Mouse (Mus musculus) embryo, embryonic 11.5 days (tissue): ENCODE data around the gene Apbb2.

ENCODE experiments used
- DNase-seq: peaks from one replicate; pipeline ENCODE4 v3.0.0-alpha.2; 2012; ENCODE audit warnings: low read depth, low spot score

The Apbb2 gene

DNA sequence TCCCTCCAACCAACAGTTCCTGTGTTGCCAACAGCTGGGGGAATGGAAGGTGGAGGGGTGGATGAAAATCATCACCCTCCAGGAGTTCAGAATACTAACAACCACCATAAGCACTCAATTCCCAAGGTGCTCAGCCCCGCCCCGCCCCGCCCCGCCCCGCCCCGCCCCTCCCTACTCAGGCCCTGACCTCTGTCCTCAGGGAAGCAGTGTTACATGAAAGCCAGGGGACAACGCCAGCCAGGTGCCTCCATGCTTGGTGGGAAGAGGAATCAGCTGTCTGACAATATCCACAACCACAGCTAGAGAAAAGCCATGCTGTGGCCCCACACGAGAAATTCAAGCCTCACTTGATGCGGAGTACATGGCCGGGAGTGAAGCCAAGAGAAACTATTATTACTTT lies 276.7 kb downstream of the Apbb2 start:
- DNase-seq = no peak

DNA sequence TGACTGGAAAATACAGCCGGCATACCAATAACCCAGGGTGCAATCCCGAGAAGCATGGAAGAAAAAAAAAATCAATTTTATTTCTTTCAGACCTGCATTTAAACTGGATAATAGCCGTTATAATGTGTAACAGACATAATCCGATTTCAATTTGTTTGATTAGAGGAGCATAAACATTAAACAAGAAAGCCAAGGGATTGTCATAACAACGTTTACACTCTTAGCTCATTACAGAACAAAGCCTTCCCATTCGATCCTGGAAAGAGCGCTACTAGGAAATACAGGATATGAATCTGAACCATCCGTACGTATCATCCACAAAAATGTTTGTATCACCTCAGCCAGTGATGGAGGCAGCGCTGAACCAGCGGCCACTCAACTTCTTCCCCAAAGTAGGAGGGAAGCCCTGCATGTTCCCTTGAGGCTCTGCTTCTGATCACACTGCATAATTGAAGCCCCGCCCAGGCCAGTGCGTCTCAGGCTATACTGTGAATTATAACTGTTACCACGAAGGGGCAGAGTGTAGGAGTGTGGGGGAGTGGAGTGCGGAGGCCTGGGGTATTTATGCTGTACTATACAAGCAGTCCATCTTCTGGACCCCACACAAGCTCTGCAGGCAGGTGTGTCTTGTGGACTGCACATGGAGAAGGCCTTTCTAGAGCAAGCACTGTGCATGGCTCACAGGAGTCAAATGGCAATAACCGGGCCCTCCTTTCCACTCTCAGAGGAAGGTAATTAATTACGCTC lies 278.1 kb downstream of the Apbb2 start:
- DNase-seq = no peak

DNA sequence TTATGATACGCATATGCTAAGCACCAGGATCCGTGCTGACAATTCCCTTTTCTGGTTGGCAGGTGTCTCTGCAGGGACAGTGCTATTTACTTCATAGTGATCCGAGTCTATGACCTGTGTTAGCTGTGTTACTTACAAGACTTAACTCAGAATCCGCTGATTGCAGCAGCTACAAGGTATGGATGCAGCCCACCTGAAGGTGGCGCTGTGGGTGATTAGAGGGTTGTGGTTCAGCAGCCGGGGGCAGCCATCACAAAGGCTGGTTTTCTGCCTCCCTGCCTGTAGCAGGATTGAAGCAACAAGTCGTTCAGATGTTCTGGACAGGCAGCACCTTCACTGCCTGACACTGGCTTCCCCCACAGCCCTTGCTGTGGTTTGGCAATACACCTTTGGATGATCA lies 280.0 kb downstream of the Apbb2 start:
- no peak for DNase-seq

- no peak for DNase-seq
These were observed 280.6 kb downstream of the Apbb2 start for GRCm38 (mm10) chr5:66337969-66338345.

DNA sequence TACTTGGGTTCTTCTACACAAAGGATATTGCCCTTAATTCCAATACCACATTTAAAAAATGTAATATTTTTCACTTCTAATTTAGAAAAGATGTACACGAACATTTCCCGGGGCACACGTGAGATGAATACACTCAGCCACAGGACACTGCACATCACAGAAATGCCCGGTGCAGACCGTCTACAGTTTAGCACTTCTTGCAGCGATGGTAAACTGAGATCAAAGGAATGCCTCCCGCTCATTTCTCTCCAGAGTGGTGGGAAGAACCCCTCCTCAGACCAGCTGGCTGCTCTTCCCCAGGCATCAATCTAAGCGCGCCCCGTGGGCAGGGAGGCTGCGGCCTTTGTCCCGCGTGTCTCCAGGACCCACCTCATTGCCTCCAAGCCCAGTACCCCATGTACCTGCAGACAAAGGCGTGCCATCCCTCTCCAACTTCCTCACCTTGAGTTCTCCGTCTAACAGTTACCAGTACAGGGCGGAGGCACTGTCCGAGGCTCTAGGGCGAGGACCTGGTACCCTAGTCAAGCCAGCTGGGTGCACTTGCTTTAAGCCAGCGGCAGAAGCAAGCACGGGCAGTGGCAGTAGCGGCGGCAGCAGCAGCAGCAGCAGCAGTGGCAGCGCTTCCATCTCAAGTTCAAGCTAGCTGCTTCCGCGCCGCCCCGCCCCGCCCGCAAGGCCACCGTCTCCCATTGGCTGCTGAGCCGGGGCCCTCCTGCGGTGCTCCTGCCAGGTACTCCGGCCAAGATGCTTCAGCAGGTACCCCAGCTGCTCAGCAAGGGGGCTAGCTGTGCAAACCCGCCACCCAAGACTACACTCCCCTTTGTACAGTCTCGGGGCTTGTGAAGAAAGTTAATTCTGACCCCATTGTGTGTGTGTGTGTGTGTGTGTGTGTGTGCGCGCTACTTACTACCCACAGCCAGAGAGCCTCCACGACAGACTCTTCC lies 281.3 kb downstream of the Apbb2 start:
- no peak for DNase-seq

DNA sequence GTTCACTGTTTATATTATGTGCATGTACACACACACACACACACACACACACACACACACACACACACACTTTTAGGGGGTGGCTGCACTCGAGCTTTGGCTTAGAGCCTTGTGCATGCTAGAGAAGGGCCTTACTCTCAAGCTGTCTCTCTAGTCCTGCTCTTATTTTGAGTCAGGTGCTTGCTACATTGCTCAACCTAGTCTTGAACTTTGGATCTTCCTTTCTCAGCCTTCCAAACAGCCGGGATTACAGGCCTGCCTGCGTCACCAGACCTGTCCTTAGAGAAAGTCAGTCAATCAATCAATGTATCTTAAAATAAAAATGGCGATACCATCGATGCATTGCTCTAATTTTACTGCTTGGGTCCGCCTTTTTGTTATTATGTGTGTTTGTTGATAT lies 287.8 kb downstream of the Apbb2 start:
- DNase-seq = no peak

GRCm38 (mm10) chr5:66328766-66329165 lies 289.8 kb downstream of the Apbb2 start:
- DNase-seq = no peak

DNA sequence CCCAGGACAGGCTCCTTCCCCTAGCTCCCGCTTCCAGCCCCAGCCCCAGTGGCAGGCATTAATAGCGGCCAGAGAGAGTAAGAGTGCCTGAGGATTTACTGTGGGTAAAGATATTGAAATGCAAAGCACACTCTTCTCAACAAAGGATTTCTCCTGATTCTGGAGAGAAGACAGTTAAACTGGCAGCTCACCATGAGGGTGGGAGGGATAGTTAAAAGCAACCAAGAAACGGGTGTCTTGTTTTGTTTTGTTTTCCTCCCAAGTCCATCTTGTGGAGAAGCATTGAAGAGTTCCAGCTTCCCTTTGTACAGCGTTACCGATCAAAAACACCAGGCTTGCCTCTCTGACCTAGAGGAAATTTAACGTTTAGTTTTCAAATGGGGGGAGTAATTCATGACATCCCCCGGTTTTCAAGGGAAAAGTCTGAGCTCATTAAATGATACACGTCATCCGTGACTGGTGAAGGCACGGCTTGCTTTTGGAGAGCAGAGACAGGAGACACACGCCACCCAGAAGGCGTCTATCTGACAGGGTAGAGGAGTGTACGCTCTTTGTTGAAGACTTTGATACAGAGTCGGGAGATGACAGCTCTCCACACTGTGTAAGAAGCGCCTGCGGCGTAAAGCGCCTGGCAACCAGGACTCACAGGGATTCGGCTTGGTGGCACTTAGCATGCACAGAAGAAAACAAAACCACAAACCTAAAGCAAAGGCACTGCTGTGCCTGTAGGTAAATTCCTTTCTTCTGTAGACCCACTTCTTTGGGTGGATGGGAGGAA lies 290.4 kb downstream of the Apbb2 start:
- DNase-seq = no peak

GRCm38 (mm10) chr5:66326395-66326794 lies 292.2 kb downstream of the Apbb2 start:
- no peak for DNase-seq

- no peak for DNase-seq
These were observed 295.0 kb downstream of the Apbb2 start for GRCm38 (mm10) chr5:66323603-66324002.

- no peak for DNase-seq
These were observed 295.5 kb downstream of the Apbb2 start for GRCm38 (mm10) chr5:66323131-66323530.

GRCm38 (mm10) chr5:66319827-66320404 lies 298.7 kb downstream of the Apbb2 start:
- DNase-seq = no peak

DNA sequence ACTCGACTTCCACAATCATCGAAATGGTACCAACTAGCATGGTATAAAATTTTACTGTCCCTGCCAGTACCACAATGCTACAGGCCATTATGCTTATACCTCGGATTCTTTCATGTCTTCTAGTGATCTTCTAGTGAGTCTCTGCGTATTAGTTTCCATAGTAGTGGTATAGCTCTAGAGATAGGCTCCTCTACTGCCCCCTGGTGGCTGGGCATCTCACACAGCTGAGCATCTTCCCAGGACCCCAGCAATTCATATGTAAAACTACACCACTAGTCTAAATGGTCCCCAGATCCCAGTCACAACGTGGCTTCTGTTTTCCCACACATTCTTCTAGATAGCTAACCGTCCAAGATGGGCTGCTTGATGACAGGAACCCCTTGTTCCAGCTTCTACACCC lies 299.2 kb downstream of the Apbb2 start:
- DNase-seq = no peak

GRCm38 (mm10) chr5:66315791-66316190 lies 302.8 kb downstream of the Apbb2 start:
- DNase-seq = no peak

- no peak for DNase-seq
These were observed 307.8 kb downstream of the Apbb2 start for GRCm38 (mm10) chr5:66310806-66311205.

GRCm38 (mm10) chr5:66310328-66310727 lies 308.3 kb downstream of the Apbb2 start:
- no peak for DNase-seq

DNA sequence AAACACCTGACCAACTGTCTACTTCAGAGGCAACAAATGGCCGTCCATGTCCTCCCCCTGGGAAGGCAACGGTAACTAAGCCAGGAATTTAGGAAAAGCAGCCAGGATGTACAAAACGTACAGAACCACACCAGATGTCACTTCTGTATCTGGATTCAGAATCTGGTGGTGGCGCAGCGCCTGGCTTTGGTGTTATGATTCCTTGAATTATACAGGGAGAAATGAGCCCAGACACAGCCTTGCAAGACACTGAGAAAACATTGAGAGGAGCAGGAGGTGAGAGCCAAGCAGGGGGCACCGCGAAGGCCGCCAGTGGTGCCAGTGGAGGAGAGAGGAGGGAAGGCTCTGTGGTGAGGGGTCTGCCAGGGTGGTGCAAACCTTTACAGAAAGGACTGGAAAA lies 313.1 kb downstream of the Apbb2 start:
- no peak for DNase-seq

DNA sequence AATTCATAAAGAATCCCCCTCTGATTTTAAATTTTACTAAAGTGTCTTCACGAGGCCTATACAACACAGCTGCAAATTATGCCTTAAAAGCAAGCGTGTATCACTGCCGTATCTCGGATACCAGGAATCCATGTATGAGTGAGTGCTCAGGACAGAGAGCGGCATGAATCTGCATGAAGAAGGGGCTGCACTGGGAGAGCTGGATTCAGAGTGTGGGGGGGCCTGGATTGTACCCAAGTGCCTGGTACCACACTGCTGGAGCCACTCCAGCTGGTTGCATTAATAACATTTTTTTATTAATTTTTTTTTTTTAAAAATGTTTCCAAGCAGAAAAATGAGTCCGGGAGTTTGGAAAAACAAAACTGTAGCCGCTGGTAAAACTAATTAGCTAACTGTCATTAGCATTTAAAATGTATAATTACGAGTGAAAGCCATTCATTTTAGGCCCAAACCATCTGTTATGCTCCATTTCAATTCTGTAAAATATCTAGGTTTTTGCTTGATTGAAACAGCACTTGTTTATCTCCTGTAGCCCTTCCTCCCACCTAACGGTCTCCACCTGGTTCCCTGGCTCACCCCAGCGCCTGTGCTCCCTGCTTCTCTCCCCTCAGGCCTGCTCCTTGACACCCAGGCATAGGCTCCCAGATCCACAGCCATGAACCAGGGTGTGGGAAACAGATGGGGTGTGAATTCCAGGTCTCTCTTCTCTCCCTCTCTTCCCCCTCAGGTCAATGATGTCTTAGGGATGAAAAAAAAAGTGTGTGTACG lies 314.1 kb downstream of the Apbb2 start:
- no peak for DNase-seq

DNA sequence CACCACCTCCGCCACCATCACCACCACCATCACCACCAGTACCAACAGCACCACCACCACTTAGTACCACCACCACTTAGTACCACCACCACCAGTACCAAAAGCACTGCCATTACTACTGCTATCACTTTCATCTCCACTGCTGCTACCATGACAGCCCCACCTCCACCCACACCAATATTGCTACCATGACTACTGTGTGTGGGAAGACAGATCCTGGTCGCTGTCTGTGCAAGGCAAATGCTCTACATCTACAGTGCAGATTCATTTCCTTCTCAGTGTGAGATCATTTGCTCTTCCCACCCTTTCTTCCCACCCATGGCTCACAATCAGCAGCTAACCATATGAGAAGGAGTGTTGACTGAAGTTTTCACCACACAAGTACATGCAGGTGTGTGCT lies 315.7 kb downstream of the Apbb2 start:
- no peak for DNase-seq

- no peak for DNase-seq
These were observed 316.3 kb downstream of the Apbb2 start for GRCm38 (mm10) chr5:66302085-66302815.
